Mouse (Mus musculus): ENCODE data around the gene Grik1. TPM values are rescaled to one million over a fixed set of nuclear protein-coding genes. Genes with fewer than 3 reads are reported as not detected.

Grik1 gene
- polyA plus RNA-seq, 1 experiment from 2014 or later: 0.10 TPM

GRCm38 (mm10) chr16:88138913-88139312 is 151.2 kb downstream of the Grik1 start:
- no peak overlapping the region for H3K4me3 ChIP-seq
- no peaks in the 10 kb centered on the region for H3K36me3 ChIP-seq
- no peaks in the 10 kb centered on the region for H3K9me3 ChIP-seq (replicated peaks)
- ATAC-seq: no peak
- 11% methylated on average over 1 of the region's 1 CpGs for whole genome bisulfite sequencing (ENCODE audit: insufficient replicate concordance)
- H3K4me1 ChIP-seq: no peaks in the 10 kb centered on the region
- no peak overlapping the region for H3K4me2 ChIP-seq
- H3K9ac ChIP-seq: no peak overlapping the region
- no peak overlapping the region for H3K27ac ChIP-seq
- no peaks in the 10 kb centered on the region for H3K27me3 ChIP-seq (replicated peaks)

GRCm38 (mm10) chr16:88132919-88133318 is 157.1 kb downstream of the Grik1 start:
- no peak for ATAC-seq
- Histone ChIP-seq H3K27me3 (replicated peaks) (no peaks in the 10 kb centered on the region), H3K9me3 (replicated peaks) (no peaks in the 10 kb centered on the region), H3K4me1 (no peaks in the 10 kb centered on the region), H3K4me2 (no peak overlapping the region), H3K9ac (no peak overlapping the region), H3K4me3 (no peak overlapping the region), H3K36me3 (no peaks in the 10 kb centered on the region), H3K27ac (no peak overlapping the region)
- WGBS (ENCODE audit: insufficient replicate concordance): 54% methylated on average over 2 of the region's 2 CpGs

- no peaks in the 10 kb centered on the region for H3K27me3 ChIP-seq (replicated peaks)
- no peak overlapping the region for H3K27ac ChIP-seq
- H3K36me3 ChIP-seq: no peaks in the 10 kb centered on the region
- WGBS (ENCODE audit: insufficient replicate concordance): 50% methylated on average over 3 of the region's 3 CpGs
- ATAC-seq: no peak
- H3K4me3 ChIP-seq: no peak overlapping the region
- no peak overlapping the region for H3K4me2 ChIP-seq
- H3K9me3 ChIP-seq (replicated peaks): no peaks in the 10 kb centered on the region
- H3K4me1 ChIP-seq: no peaks in the 10 kb centered on the region
- no peak overlapping the region for H3K9ac ChIP-seq
Measured at GRCm38 (mm10) chr16:88131103-88131502, 159.0 kb downstream of the Grik1 start.

DNA sequence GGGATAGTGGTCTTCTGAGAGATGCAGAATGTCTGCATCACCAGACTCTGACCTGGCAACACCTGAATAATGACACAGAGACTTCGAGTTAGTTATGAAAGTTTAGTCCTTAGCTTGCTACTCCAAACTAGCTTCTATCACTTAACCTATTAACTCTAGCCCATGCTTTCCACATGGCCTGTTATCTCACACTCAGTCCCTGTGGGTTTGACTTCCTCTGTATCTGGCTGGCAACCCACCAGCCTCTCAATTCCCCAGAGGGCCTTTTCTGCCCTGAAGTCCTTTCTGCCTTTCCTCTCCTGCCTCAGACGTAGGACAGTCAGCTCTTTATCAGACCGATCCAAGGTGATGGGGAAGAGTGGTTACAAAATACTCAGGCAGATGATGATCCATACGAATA is 165.0 kb downstream of the Grik1 start:
- H3K9ac ChIP-seq: no peak overlapping the region
- H3K27me3 ChIP-seq (replicated peaks): no peaks in the 10 kb centered on the region
- no peak for ATAC-seq
- WGBS (ENCODE audit: insufficient replicate concordance): 44% methylated on average over 4 of the region's 4 CpGs
- H3K4me2 ChIP-seq: no peak overlapping the region
- no peak overlapping the region for H3K4me3 ChIP-seq
- no peak overlapping the region for H3K27ac ChIP-seq
- no peaks in the 10 kb centered on the region for H3K36me3 ChIP-seq
- H3K4me1 ChIP-seq: no peaks in the 10 kb centered on the region
- H3K9me3 ChIP-seq (replicated peaks): 0 out of 2 replicates have a peak, but pooled peaks cover 7% of the 10 kb centered on the region

GRCm38 (mm10) chr16:88112551-88113138 is 177.4 kb downstream of the Grik1 start:
- WGBS (ENCODE audit: insufficient replicate concordance): 64% methylated on average over 8 of the region's 8 CpGs
- H3K36me3 ChIP-seq: no peaks in the 10 kb centered on the region

DNA sequence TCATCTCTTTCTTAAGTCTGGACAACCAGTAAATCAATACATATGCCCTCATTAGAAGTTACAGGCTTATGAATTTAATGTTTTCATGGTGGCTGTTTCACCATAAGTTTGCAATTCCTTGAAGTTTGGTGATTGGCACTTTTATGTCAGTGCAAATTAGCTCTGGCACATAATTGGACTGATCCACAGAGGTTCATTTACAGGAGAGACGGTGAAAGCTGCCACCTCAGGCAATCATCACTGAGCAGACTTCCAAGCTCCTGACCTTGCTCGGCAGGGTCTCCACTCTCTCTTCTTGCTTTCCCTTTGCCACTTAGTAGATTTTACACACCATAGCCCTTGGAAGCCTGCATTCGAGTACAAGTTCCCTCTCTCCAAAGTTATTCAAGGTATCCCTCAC is 178.6 kb downstream of the Grik1 start:
- H3K4me3 ChIP-seq: no peak overlapping the region
- H3K9ac ChIP-seq: no peak overlapping the region
- H3K27ac ChIP-seq: no peak overlapping the region
- ATAC-seq: no peak
- 60% methylated on average over 3 of the region's 3 CpGs for WGBS (ENCODE audit: insufficient replicate concordance)
- H3K4me2 ChIP-seq: no peak overlapping the region
- no peaks in the 10 kb centered on the region for H3K27me3 ChIP-seq (replicated peaks)
- H3K36me3 ChIP-seq: no peaks in the 10 kb centered on the region
- H3K4me1 ChIP-seq: no peaks in the 10 kb centered on the region
- no peaks in the 10 kb centered on the region for H3K9me3 ChIP-seq (replicated peaks)

More at GRCm38 (mm10) chr16:88112551-88113138, 177.4 kb downstream of the Grik1 start:
- H3K9ac ChIP-seq: no peak overlapping the region
- H3K4me2 ChIP-seq: no peak overlapping the region
- H3K4me3 ChIP-seq: no peak overlapping the region
- no peak overlapping the region for H3K27ac ChIP-seq
- ATAC-seq: no peak
- H3K27me3 ChIP-seq (replicated peaks): no peaks in the 10 kb centered on the region
- H3K4me1 ChIP-seq: no peaks in the 10 kb centered on the region
- no peaks in the 10 kb centered on the region for H3K9me3 ChIP-seq (replicated peaks)

- H3K36me3 ChIP-seq: no peaks in the 10 kb centered on the region
- H3K4me3 ChIP-seq: no peak overlapping the region
- WGBS (ENCODE audit: insufficient replicate concordance): 61% methylated on average over 5 of the region's 5 CpGs
- no peaks in the 10 kb centered on the region for H3K9me3 ChIP-seq (replicated peaks)
- H3K4me1 ChIP-seq: no peaks in the 10 kb centered on the region
- H3K4me2 ChIP-seq: no peak overlapping the region
- no peaks in the 10 kb centered on the region for H3K27me3 ChIP-seq (replicated peaks)
- no peak overlapping the region for H3K9ac ChIP-seq
- ATAC-seq: no peak
- no peak overlapping the region for H3K27ac ChIP-seq
Measured at GRCm38 (mm10) chr16:88094206-88094789, 195.8 kb downstream of the Grik1 start.

DNA sequence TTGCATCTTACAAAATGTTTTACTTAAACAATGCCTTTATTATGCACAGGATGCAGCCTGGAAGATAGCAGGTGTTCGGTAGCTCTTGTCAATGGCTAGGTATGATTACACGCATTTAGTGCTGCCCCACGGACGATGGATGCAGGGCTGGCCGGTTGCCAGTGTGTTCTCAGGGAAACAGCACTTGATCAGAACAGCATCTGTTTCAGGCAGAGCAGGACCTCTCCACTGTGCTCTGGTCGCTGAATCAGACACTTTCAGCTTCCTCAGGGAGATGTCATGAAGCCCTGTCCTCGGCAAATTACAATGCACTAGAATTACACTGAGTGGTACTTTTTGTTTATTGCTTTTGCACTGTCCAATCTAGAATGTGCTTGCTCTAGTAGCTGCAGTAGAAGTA is 202.8 kb downstream of the Grik1 start:
- Histone ChIP-seq H3K9me3 (replicated peaks) (peaks cover 5% of the 10 kb centered on the region; the same call in 1 of the 2 replicates), H3K4me1 (no peaks in the 10 kb centered on the region), H3K27me3 (replicated peaks) (no peaks in the 10 kb centered on the region), H3K4me3 (no peak overlapping the region), H3K27ac (no peak overlapping the region), H3K36me3 (no peaks in the 10 kb centered on the region), H3K4me2 (no peak overlapping the region), H3K9ac (no peak overlapping the region)
- WGBS (ENCODE audit: insufficient replicate concordance): 72% methylated on average over 7 of the region's 7 CpGs
- no peak for ATAC-seq

- Histone ChIP-seq H3K9ac (no peak overlapping the region), H3K36me3 (no peaks in the 10 kb centered on the region), H3K4me1 (no peaks in the 10 kb centered on the region), H3K27ac (no peak overlapping the region), H3K9me3 (replicated peaks) (no peaks in the 10 kb centered on the region), H3K4me3 (no peak overlapping the region), H3K27me3 (replicated peaks) (no peaks in the 10 kb centered on the region), H3K4me2 (no peak overlapping the region)
- no peak for ATAC-seq
- 63% methylated on average over 5 of the region's 5 CpGs for WGBS (ENCODE audit: insufficient replicate concordance)
Measured at GRCm38 (mm10) chr16:88074716-88075115, 215.3 kb downstream of the Grik1 start.

GRCm38 (mm10) chr16:88060936-88061335 is 229.1 kb downstream of the Grik1 start:
- H3K4me3 ChIP-seq: no peak overlapping the region
- H3K4me2 ChIP-seq: no peak overlapping the region
- no peaks in the 10 kb centered on the region for H3K36me3 ChIP-seq
- 73% methylated on average over 3 of the region's 3 CpGs for WGBS (ENCODE audit: insufficient replicate concordance)
- no peak overlapping the region for H3K27ac ChIP-seq
- no peaks in the 10 kb centered on the region for H3K27me3 ChIP-seq (replicated peaks)
- H3K9me3 ChIP-seq (replicated peaks): 0 out of 2 replicates have a peak, but pooled peaks cover 15% of the 10 kb centered on the region
- no peak overlapping the region for H3K9ac ChIP-seq
- no peak for ATAC-seq
- no peaks in the 10 kb centered on the region for H3K4me1 ChIP-seq

DNA sequence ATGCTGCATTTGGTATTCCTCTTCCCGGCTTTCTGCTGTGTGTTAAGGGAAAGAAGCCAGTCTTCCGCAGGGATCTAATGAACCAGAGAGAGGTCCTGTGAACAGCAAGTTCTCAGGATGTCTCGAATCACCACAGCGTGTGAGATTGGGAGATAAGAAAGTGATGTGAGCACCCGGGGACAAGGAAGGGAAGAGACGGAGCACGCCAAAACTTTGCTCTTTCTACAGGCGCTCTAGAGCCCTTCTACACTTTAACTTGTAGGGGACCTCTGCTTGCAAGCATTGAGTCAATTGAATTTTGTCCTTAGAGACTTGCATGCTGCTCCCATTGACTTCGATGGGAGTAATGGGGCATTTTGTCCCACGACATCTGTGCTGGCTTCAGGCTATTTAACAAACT is 241.9 kb downstream of the Grik1 start:
- Histone ChIP-seq H3K27me3 (replicated peaks) (no peaks in the 10 kb centered on the region), H3K9ac (no peak overlapping the region), H3K4me3 (no peak overlapping the region), H3K36me3 (no peaks in the 10 kb centered on the region), H3K27ac (no peak overlapping the region), H3K9me3 (replicated peaks) (0 out of 2 replicates have a peak, but pooled peaks cover 6% of the 10 kb centered on the region), H3K4me2 (no peak overlapping the region), H3K4me1 (no peaks in the 10 kb centered on the region)
- no peak for ATAC-seq
- 62% methylated on average over 10 of the region's 10 CpGs for WGBS (ENCODE audit: insufficient replicate concordance)

GRCm38 (mm10) chr16:88044321-88044720 is 245.7 kb downstream of the Grik1 start:
- Histone ChIP-seq H3K27me3 (replicated peaks) (no peaks in the 10 kb centered on the region), H3K27ac (no peak overlapping the region), H3K4me1 (no peaks in the 10 kb centered on the region), H3K4me2 (no peak overlapping the region), H3K9ac (no peak overlapping the region), H3K4me3 (no peak overlapping the region), H3K9me3 (replicated peaks) (no peaks in the 10 kb centered on the region), H3K36me3 (no peaks in the 10 kb centered on the region)
- WGBS (ENCODE audit: insufficient replicate concordance): 86% methylated on average over 4 of the region's 4 CpGs
- ATAC-seq: no peak

DNA sequence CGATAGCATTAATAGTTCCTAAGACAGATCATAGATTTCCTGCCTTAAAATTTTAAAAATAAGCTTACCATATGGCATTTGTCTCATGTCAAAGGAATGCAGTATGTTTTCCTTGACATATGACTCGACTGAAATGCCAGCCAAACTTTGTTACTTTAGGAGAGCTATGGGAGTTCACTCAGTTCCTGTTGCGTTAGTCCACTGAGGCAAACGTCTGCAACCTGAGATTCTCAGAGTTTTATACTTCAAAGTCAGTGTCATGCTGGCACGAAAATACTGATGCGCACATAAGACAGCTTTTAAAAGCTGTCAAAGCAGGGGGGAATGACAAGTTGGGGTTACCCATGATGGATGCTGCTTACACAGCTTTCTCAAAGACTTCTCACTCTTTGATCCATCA is 247.6 kb downstream of the Grik1 start:
- no peak for ATAC-seq
- 48% methylated on average over 6 of the region's 6 CpGs for WGBS (ENCODE audit: insufficient replicate concordance)
- Histone ChIP-seq H3K4me1 (no peaks in the 10 kb centered on the region), H3K9ac (no peak overlapping the region), H3K4me3 (no peak overlapping the region), H3K27me3 (replicated peaks) (no peaks in the 10 kb centered on the region), H3K36me3 (no peaks in the 10 kb centered on the region), H3K4me2 (no peak overlapping the region), H3K27ac (no peak overlapping the region), H3K9me3 (replicated peaks) (no peaks in the 10 kb centered on the region)
